Mouse (Mus musculus) MEL (cell line): ENCODE data around the gene Hmgb1.

Experiments used
- BHLHE40 ChIP-seq: IDR thresholded peaks from 2 replicates; pipeline ENCODE4 v1.6.1; 2012; ENCODE audit warnings: low read depth, mild to moderate bottlenecking, inconsistent platforms, low read length, improper control_type of control experiment, borderline replicate concordance
- CTCF ChIP-seq, 3 experiments: IDR thresholded peaks in 2 of 3; conservative IDR thresholded peaks in 1 of 3; 2 replicates each; pipeline ENCODE4 v1.5.1; 2011 to 2012; ENCODE audit warnings: low read length in 3 of 3, low read depth in 2 of 3, mild to moderate bottlenecking in 2 of 3, improper control_type of control experiment in 1 of 3, inconsistent platforms in 1 of 3, mixed read lengths in 1 of 3, moderate library complexity in 1 of 3; ENCODE audit not compliant: control insufficient read depth in 1 of 3, insufficient read depth in 1 of 3, poor library complexity in 1 of 3, severe bottlenecking in 1 of 3
- GATA1 ChIP-seq: IDR thresholded peaks from 2 replicates; pipeline ENCODE4 v1.6.1; 2011; ENCODE audit warnings: low read depth, low read length, improper control_type of control experiment
- POLR2A ChIP-seq, 2 experiments: IDR thresholded peaks; 2 replicates each; pipeline ENCODE4 v1.6.1; 2011 to 2012; ENCODE audit warnings: low read length in 2 of 2, mild to moderate bottlenecking in 2 of 2, control low read depth in 1 of 2, improper control_type of control experiment in 1 of 2, low read depth in 1 of 2, moderate library complexity in 1 of 2; ENCODE audit not compliant: control insufficient read depth in 1 of 2, insufficient read depth in 1 of 2, poor library complexity in 1 of 2
- USF1 ChIP-seq: IDR thresholded peaks from 2 replicates; pipeline ENCODE4 v1.6.1; 2014; ENCODE audit warnings: low read depth, mild to moderate bottlenecking, inconsistent platforms, low read length, improper control_type of control experiment, moderate library complexity

DNA sequence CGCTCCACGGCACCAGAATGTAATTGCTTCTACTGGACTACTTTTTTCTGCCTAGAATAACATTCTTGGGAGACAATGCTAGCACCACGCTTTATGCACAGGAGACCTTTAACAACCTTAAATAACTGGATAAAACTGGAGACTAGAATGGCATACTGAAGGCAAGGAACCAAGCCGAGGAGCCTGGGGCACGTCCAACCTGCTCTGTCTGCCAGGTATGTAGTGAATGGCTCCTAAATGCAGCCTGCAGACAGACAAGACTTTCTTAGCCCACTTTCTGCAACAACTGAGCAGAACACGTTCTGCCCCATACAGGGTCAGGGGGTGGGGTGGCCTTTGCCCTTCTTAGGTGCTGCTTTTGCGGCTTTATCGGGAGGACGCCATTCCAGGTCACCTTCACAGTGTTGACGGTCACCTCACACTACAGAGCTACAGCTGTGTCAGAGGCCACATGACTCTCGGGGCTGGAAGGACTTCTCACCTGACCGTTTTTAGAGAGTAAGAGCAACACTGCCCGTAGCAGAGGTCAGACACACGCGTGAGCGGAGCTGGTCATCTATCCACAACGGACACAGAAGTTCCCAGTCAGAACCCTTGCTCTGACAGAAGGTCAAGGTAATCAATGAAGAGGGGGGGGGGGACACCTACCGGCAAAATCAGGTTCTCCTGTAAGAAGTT lies 27.3 kb downstream of the Hmgb1 start:
- TF ChIP-seq POLR2A (IDR thresholded peaks at IDR 0.05; ENCODE audit: control insufficient read depth in 1 of 2, insufficient read depth in 1 of 2, low read depth in 1 of 2, low read length in 2 of 2, poor library complexity in 1 of 2) (no peak), CTCF (IDR thresholded peaks at IDR 0.05 in 2 of 3, conservative IDR thresholded peaks at IDR 0.05 in 1 of 3; ENCODE audit: control insufficient read depth in 1 of 3, insufficient read depth in 1 of 3, low read depth in 2 of 3, low read length in 3 of 3, poor library complexity in 1 of 3, severe bottlenecking in 1 of 3) (no peak), BHLHE40 (no peak), USF1 (no peak), GATA1 (no peak)
